Mouse (Mus musculus): ENCODE data around the gene Shisa7. TPM values are rescaled to one million over a fixed set of nuclear protein-coding genes. Genes with fewer than 3 reads are reported as not detected.
"Not testable (repeated sequence)": the region's sequence is repeated elsewhere in the genome, so short reads cannot be mapped to it uniquely, and the experiment has no call there.

Shisa7 gene
- polyA plus RNA-seq, 1 experiment: 2.5 TPM

DNA sequence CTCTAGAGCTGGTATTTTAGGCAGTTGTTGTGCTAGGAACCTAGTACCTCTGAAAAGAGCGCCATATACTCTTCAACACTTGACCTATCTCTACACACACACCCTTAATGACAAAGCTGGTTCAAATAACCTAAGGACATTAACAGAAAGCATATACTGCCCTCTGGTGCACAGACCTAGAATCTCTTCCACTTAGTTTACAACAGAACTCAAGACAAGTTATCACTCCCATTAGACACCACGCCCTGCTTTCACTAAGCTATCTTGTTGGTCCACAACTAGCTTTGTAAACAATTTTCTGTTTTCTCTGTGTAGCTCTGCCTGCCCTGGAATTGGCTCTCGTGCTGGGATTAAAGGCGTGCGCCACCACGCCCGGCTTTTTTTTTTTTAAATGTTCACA lies 37.8 kb downstream of the Shisa7 start:
- 76% methylated on average over 7 of the region's 7 CpGs for WGBS
- no peak for TF ChIP-seq POLR2A (IDR thresholded peaks at IDR 0.05; ENCODE audit: borderline replicate concordance, extremely low read depth, low read depth, low read length)
- peak; percentile 28; the same call in 1 of the 2 replicates for TF ChIP-seq CTCF (IDR thresholded peaks at IDR 0.05; ENCODE audit: insufficient read depth, low read length)
- DNase-seq: no peak

GRCm38 (mm10) chr7:4802247-4802646 lies 42.2 kb downstream of the Shisa7 start:
- TF ChIP-seq POLR2A (IDR thresholded peaks at IDR 0.05; ENCODE audit: borderline replicate concordance, extremely low read depth, low read depth, low read length): no peak
- no peak for TF ChIP-seq CTCF (IDR thresholded peaks at IDR 0.05; ENCODE audit: insufficient read depth, low read length)
- Histone ChIP-seq H3K4me1 (ENCODE audit: control insufficient read depth, insufficient read depth, low read length) (no peaks in the 10 kb centered on the region), H3K4me3 (replicated peaks; ENCODE audit: extremely low read depth, low read depth, low read length) (no peak overlapping the region)
- DNase-seq: no peak

More for the DNA sequence above, 37.8 kb downstream of the Shisa7 start:
- no peaks in the 10 kb centered on the region for H3K4me1 ChIP-seq (ENCODE audit: control insufficient read depth, insufficient read depth, low read length)
- H3K4me3 ChIP-seq (replicated peaks; ENCODE audit: extremely low read depth, low read depth, low read length): no peak overlapping the region

- 62% methylated on average over 7 of the region's 7 CpGs for WGBS
- Histone ChIP-seq H3K4me1 (ENCODE audit: control insufficient read depth, insufficient read depth, low read length) (peaks cover 5% of the 10 kb centered on the region; the same call in 1 of the 2 replicates), H3K4me3 (replicated peaks; ENCODE audit: extremely low read depth, low read depth, low read length) (no peak overlapping the region)
- DNase-seq: no peak
- TF ChIP-seq POLR2A (IDR thresholded peaks at IDR 0.05; ENCODE audit: borderline replicate concordance, extremely low read depth, low read depth, low read length): no peak
- TF ChIP-seq CTCF (IDR thresholded peaks at IDR 0.05; ENCODE audit: insufficient read depth, low read length): peak; percentile 34; the same call in 1 of the 2 replicates
These were observed 48.6 kb downstream of the Shisa7 start for GRCm38 (mm10) chr7:4795767-4796433.

GRCm38 (mm10) chr7:4794631-4795168 lies 49.8 kb downstream of the Shisa7 start:
- no peak for TF ChIP-seq POLR2A (IDR thresholded peaks at IDR 0.05; ENCODE audit: borderline replicate concordance, extremely low read depth, low read depth, low read length)
- TF ChIP-seq CTCF (IDR thresholded peaks at IDR 0.05; ENCODE audit: insufficient read depth, low read length): no peak
- DNase-seq: no peak
- Histone ChIP-seq H3K4me3 (replicated peaks; ENCODE audit: extremely low read depth, low read depth, low read length) (no peak overlapping the region), H3K4me1 (ENCODE audit: control insufficient read depth, insufficient read depth, low read length) (peaks cover 6% of the 10 kb centered on the region)
- WGBS: 53% methylated on average over 3 of the region's 3 CpGs

- no peak for DNase-seq
- WGBS: 35% methylated on average over 4 of the region's 4 CpGs
- Histone ChIP-seq H3K4me3 (replicated peaks; ENCODE audit: extremely low read depth, low read depth, low read length) (peak overlapping the region; percentile 84), H3K4me1 (ENCODE audit: control insufficient read depth, insufficient read depth, low read length) (peaks cover 8% of the 10 kb centered on the region)
- no peak for TF ChIP-seq POLR2A (IDR thresholded peaks at IDR 0.05; ENCODE audit: borderline replicate concordance, extremely low read depth, low read depth, low read length)
- TF ChIP-seq CTCF (IDR thresholded peaks at IDR 0.05; ENCODE audit: insufficient read depth, low read length): no peak
These were observed 50.8 kb downstream of the Shisa7 start for GRCm38 (mm10) chr7:4793674-4794073.

DNA sequence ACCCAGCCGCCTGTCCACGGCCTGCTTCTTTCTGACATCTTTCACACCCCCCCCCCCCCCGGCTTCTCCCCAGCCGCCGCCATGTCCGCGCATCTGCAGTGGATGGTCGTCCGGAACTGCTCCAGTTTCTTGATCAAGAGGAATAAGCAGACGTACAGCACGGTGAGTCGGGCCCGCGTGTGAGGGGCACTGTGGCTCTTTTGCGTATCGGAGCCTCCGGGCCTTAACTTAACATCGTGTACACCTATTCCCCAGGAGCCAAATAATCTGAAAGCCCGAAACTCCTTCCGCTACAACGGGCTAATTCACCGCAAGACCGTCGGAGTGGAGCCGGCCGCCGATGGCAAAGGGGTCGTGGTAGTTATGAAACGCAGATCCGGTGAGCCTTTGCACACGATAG lies 51.2 kb downstream of the Shisa7 start:
- H3K4me3 ChIP-seq (replicated peaks; ENCODE audit: extremely low read depth, low read depth, low read length): peak overlapping the region; percentile 84
- DNase-seq: not testable (repeated sequence)
- under 1% methylated on average over 31 of the region's 31 CpGs for WGBS
- H3K4me1 ChIP-seq (ENCODE audit: control insufficient read depth, insufficient read depth, low read length): peaks cover 13% of the 10 kb centered on the region

- H3K4me1 ChIP-seq (ENCODE audit: control insufficient read depth, insufficient read depth, low read length): peaks cover 13% of the 10 kb centered on the region
- TF ChIP-seq POLR2A (IDR thresholded peaks at IDR 0.05; ENCODE audit: borderline replicate concordance, extremely low read depth, low read depth, low read length): peak; percentile 93
- TF ChIP-seq CTCF (IDR thresholded peaks at IDR 0.05; ENCODE audit: insufficient read depth, low read length): no peak
- WGBS: under 1% methylated on average over 54 of the region's 54 CpGs
- DNase-seq: peak; percentile 91
- peak within 1 kb of the TSS; percentile 84 for H3K4me3 ChIP-seq (replicated peaks; ENCODE audit: extremely low read depth, low read depth, low read length)
These were observed 52.0 kb downstream of the Shisa7 start, which contains the start of gene Rpl28 for GRCm38 (mm10) chr7:4792278-4793212. TSS of gene Rpl28 (plus strand) at chr7:4792874.

GRCm38 (mm10) chr7:4789436-4789935 lies 55.0 kb downstream of the Shisa7 start, which contains the start of gene Tmem238:
TSS of gene Tmem238 (minus strand) at chr7:4789656.
- DNase-seq: no peak
- 9% methylated on average over 40 of the region's 40 CpGs for WGBS
- Histone ChIP-seq H3K4me1 (ENCODE audit: control insufficient read depth, insufficient read depth, low read length) (peaks cover 13% of the 10 kb centered on the region), H3K4me3 (replicated peaks; ENCODE audit: extremely low read depth, low read depth, low read length) (peak within 1 kb of the TSS; percentile 82)
- TF ChIP-seq POLR2A (IDR thresholded peaks at IDR 0.05; ENCODE audit: borderline replicate concordance, extremely low read depth, low read depth, low read length) (peak; percentile 67; the same call in 1 of the 2 replicates), CTCF (IDR thresholded peaks at IDR 0.05; ENCODE audit: insufficient read depth, low read length) (no peak)
